ENCODE assay signal across 16 mouse cellular contexts in genomic region chr4:66126181-66126580, GRCm38 (mm10).
"Had no signal": no experiment of that assay in that cellular context is flagged by ENCODE, and none has a peak within 500 bp of the region (broad histone marks: within the 10 kb centered on the region; RNA-seq: fewer than 3 reads in every experiment).

No protein-coding gene starts in this region.

- H3K9me3 ChIP-seq: limb, embryonic 10.5 days; liver, embryonic 12.5 days; midbrain, embryonic 10.5 days; neural tube, embryonic 15.5 days had no signal

- H3K9ac ChIP-seq: liver, embryonic 12.5 days; lung, embryonic 14.5 days; neural tube, embryonic 15.5 days had no signal

- H3K4me3 ChIP-seq: limb, embryonic 10.5 days; liver, embryonic 12.5 days; midbrain, embryonic 10.5 days; myocyte; neural tube, embryonic 15.5 days had no signal

- H3K4me1 ChIP-seq: limb, embryonic 10.5 days; liver, embryonic 12.5 days; midbrain, embryonic 10.5 days; neural tube, embryonic 15.5 days had no signal

- ATAC-seq: liver, embryonic 12.5 days had no signal

- H3K4me2 ChIP-seq: liver, embryonic 12.5 days; lung, embryonic 14.5 days; neural tube, embryonic 15.5 days had no signal

- H3K27ac ChIP-seq: kidney, postnatal 0 days; limb, embryonic 10.5 days; liver, embryonic 12.5 days; midbrain, embryonic 10.5 days; neural tube, embryonic 15.5 days had no signal

- H3K36me3 ChIP-seq: limb, embryonic 10.5 days; liver, embryonic 12.5 days; midbrain, embryonic 10.5 days; neural tube, embryonic 15.5 days had no signal

- DNase-seq: kidney, adult 11 months; kidney, adult 9 months; kidney, postnatal 36 days; lung, embryonic 14.5 days; lung, postnatal 10 days; lung, postnatal 4 days; midbrain, embryonic 14.5 days; retina, postnatal 1 day; right cerebral cortex, postnatal 25 days; thymus, postnatal 4 days had no signal

- H3K27me3 ChIP-seq: liver, embryonic 12.5 days; neural tube, embryonic 15.5 days had no signal
